Mouse (Mus musculus) cerebellum, adult 2 months (tissue): ENCODE measurements around the gene Gm17349.

Experiments
- CTCF ChIP-seq: fragments of 200-500 bp; IDR thresholded peaks from 2 replicates; pipeline ENCODE4 v1.5.1; 2011; ENCODE audit warnings: low read depth, mild to moderate bottlenecking, control low read depth, low read length, moderate library complexity, borderline replicate concordance; ENCODE audit not compliant: insufficient read depth
- POLR2A ChIP-seq: fragments of 200-500 bp; IDR thresholded peaks from 2 replicates; pipeline ENCODE4 v1.6.1; 2011; ENCODE audit warnings: low read length, control low read depth, borderline replicate concordance; ENCODE audit not compliant: insufficient read depth

DNA sequence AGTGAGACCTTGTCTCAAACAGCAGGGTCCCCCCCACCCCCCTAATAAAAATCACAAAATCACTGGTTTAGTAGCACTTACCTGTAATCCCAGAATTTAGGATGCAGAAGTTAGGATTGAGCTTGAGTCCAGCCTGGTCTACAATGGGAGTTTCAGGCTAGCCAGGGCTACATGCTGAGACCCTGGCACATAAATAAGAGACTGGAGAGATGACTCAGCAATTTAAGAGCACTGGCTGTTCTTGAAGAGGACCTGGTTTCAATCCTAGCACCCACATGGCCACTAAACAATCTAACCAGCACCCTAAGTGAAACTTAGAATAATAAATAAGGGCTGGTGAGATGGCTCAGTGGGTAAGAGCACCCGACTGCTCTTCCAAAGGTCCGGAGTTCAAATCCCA, 25.9 kb upstream of the Gm17349 start:
- TF ChIP-seq CTCF = no peak
- TF ChIP-seq POLR2A = no peak
